Mouse (Mus musculus): ENCODE measurements around the gene Gm12166. TPM values are rescaled to one million over a fixed set of nuclear protein-coding genes. Genes with fewer than 3 reads are reported as not detected.
A peak's percentile ranks its signal among the peaks of the same experiment; 100 is the strongest.
"Not testable (repeated sequence)": the region's sequence is repeated elsewhere in the genome, so short reads cannot be mapped to it uniquely, and the experiment has no call there.

Gm12166 gene
- polyA plus RNA-seq (2015; fragmentation: Nextera tagmentation; extraction: Ambion mirVana): 8.0 and 8.3 TPM in 2 replicates

DNA sequence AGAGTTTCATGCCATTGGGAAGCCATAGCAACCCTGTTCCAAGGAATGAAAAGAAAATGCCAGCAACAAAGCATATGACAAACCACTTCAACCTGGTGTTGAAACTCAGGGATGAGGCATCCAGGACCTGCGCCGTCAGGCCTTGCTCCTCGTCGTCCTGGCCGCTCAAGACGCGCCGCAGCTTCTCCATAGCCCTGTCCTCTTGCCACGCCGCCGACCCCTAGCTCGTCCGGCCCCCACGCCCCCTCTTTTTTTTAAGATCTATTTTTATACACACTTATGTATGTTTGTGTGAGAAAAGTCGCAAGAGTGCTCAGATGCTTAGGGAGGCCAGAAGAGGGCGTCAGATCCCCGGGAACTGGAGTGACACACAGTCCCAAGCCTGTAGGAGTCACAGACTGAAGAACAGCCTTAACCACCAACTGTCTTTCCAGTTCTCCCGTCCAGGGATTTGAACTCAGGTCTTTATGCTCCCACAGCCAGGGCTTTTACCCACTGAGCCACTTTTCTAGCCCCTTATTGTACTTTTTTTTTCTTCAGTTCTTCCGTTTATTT is at the start of gene Gm12166:
Gene Gm12166, minus strand, starts transcription at position 217 of the 555 bp plus-strand sequence.
- TF ChIP-seq CTCF (IDR thresholded peaks at IDR 0.05): peak; percentile 81
- 0 out of 2 replicates have a peak within 1 kb of the TSS, but pooled peaks have one; percentile 28 for H3K4me2 ChIP-seq (replicated peaks; ENCODE audit: low read depth, low read length)
- H3K9ac ChIP-seq (replicated peaks; ENCODE audit: low read depth); H3K27me3 ChIP-seq (replicated peaks; ENCODE audit: insufficient read depth, low read length); H3K4me1 ChIP-seq (ENCODE audit: insufficient read depth, low read depth, low read length); H3K9me3 ChIP-seq (ENCODE audit: low read length); H3K4me3 ChIP-seq (ENCODE audit: low read depth, low read length); H3K36me3 ChIP-seq (ENCODE audit: insufficient read depth, low read length); H3K27ac ChIP-seq (ENCODE audit: low read length): not testable (repeated sequence)
- WGBS: 29% methylated on average over 19 of the region's 19 CpGs
- DNase-seq (ENCODE audit: low spot score): peak; percentile 87
- ATAC-seq: peak; percentile 47; the same call in 1 of the 2 replicates

DNA sequence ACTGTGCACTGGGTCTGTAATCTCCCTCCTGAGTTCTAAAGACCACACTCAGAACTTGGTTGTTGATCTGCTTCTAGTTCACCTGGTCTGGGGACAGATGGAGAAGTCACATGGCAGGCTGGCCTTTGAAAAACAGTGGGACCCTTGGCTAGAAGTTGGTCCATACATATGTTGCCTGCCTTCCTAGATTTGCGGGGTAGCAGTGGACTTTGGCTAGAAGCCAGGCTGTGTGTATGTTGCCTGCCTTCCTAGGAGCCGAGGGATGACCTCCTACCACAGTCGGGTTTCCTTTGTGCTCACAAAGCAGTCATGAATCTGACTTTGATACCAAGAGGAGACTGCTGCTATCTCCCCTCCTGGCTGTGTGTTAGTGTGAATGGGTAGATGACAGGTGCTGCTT is 44.9 kb upstream of the Gm12166 start:
- Histone ChIP-seq H3K4me2 (replicated peaks; ENCODE audit: low read depth, low read length) (no peak overlapping the region), H3K9me3 (ENCODE audit: low read length) (no peaks in the 10 kb centered on the region), H3K4me1 (ENCODE audit: insufficient read depth, low read depth, low read length) (0 out of 2 replicates have a peak, but pooled peaks cover 3% of the 10 kb centered on the region), H3K36me3 (ENCODE audit: insufficient read depth, low read length) (peaks cover 11% of the 10 kb centered on the region; the same call in 1 of the 2 replicates), H3K27me3 (replicated peaks; ENCODE audit: insufficient read depth, low read length) (no peaks in the 10 kb centered on the region), H3K9ac (replicated peaks; ENCODE audit: low read depth) (no peak overlapping the region), H3K4me3 (ENCODE audit: low read depth, low read length) (no peak overlapping the region), H3K27ac (ENCODE audit: low read length) (no peak overlapping the region)
- no peak for TF ChIP-seq CTCF (IDR thresholded peaks at IDR 0.05)
- no peak for TF ChIP-seq EP300 (IDR thresholded peaks at IDR 0.05)
- 61% methylated on average over 3 of the region's 3 CpGs for WGBS
- no peak for DNase-seq (ENCODE audit: low spot score)
- no peak for ATAC-seq

DNA sequence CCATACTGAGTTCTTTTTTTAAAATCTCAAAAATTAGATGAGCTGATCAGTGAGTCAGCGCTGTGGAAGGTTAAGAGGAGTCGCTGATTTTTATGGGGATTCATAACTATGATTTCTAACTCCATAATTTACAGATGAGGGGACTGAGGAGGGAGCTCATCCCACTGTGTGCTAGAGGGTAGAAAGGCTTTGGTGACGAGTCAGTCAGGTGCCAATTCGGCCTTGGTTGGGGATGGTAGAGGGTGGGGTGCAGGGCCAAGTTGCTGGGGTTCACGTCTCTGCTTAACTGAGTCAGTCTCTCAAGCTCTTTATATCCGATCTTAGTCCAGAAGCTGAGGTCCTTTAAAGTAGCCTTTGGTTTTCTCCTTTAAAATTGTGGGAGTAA is 44.1 kb upstream of the Gm12166 start:
- Histone ChIP-seq H3K36me3 (ENCODE audit: insufficient read depth, low read length) (peaks cover 11% of the 10 kb centered on the region; the same call in 1 of the 2 replicates), H3K4me3 (ENCODE audit: low read depth, low read length) (no peak overlapping the region), H3K4me1 (ENCODE audit: insufficient read depth, low read depth, low read length) (peaks cover 7% of the 10 kb centered on the region), H3K27ac (ENCODE audit: low read length) (0 out of 2 replicates have a peak overlapping the region, but pooled peaks have one; percentile 14), H3K9me3 (ENCODE audit: low read length) (no peaks in the 10 kb centered on the region), H3K4me2 (replicated peaks; ENCODE audit: low read depth, low read length) (no peak overlapping the region), H3K9ac (replicated peaks; ENCODE audit: low read depth) (no peak overlapping the region), H3K27me3 (replicated peaks; ENCODE audit: insufficient read depth, low read length) (no peaks in the 10 kb centered on the region)
- DNase-seq (ENCODE audit: low spot score) (no peak), ATAC-seq (no peak)
- TF ChIP-seq CTCF (IDR thresholded peaks at IDR 0.05) (no peak), EP300 (IDR thresholded peaks at IDR 0.05) (no peak)
- 93% methylated on average over 6 of the region's 6 CpGs for WGBS

GRCm38 (mm10) chr11:46095477-46096264 is 43.5 kb upstream of the Gm12166 start:
- Histone ChIP-seq H3K27me3 (replicated peaks; ENCODE audit: insufficient read depth, low read length) (no peaks in the 10 kb centered on the region), H3K9me3 (ENCODE audit: low read length) (no peaks in the 10 kb centered on the region), H3K9ac (replicated peaks; ENCODE audit: low read depth) (no peak overlapping the region), H3K27ac (ENCODE audit: low read length) (0 out of 2 replicates have a peak overlapping the region, but pooled peaks have one; percentile 14), H3K4me1 (ENCODE audit: insufficient read depth, low read depth, low read length) (peaks cover 10% of the 10 kb centered on the region), H3K4me3 (ENCODE audit: low read depth, low read length) (no peak overlapping the region), H3K4me2 (replicated peaks; ENCODE audit: low read depth, low read length) (no peak overlapping the region), H3K36me3 (ENCODE audit: insufficient read depth, low read length) (peaks cover 5% of the 10 kb centered on the region; the same call in 1 of the 2 replicates)
- TF ChIP-seq CTCF (IDR thresholded peaks at IDR 0.05) (no peak), EP300 (IDR thresholded peaks at IDR 0.05) (no peak)
- peak; percentile 43 for ATAC-seq
- peak; percentile 13 for DNase-seq (ENCODE audit: low spot score)
- 59% methylated on average over 9 of the region's 9 CpGs for WGBS

- Histone ChIP-seq H3K27ac (ENCODE audit: low read length) (peak overlapping the region; percentile 38; the same call in 1 of the 2 replicates), H3K4me3 (ENCODE audit: low read depth, low read length) (no peak overlapping the region)
- no peak for TF ChIP-seq EP300 (IDR thresholded peaks at IDR 0.05)
- TF ChIP-seq CTCF (IDR thresholded peaks at IDR 0.05): no peak
Measured at GRCm38 (mm10) chr11:46092121-46092520, 40.0 kb upstream of the Gm12166 start.

DNA sequence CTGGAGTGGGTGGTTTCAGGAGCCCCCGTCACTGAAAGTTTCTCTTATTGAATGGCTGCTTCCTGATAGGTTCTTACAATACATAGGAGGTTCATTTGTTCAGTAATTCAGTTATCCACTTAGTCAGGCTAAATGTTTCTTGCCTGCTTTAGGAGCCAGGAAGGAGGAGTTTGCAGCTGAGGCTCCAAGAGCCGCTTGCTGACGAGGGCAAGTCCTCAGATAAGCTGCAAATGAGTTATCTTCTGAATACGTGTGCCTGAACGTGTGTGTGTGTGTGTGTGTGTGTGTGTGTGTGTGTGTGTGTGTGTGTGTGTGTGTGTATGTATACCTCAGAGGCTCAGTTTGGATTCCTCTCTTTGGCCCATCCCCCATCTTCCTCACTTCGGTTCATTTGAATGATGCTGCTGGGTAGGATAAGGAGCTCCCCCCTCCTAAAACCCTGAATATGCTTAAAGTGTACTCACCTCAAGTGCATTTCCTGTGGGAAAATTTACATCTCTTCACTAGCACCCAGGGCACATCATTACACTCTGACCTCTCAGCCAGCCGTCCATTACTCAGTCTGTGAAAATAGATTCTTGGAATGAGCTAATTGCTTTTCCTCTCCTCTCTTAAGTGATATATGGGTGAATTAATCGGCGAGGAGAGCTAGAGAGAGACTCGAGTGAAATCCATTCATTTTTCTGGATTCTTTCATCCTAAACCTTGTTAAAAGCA is 39.0 kb upstream of the Gm12166 start:
- Histone ChIP-seq H3K27me3 (replicated peaks; ENCODE audit: insufficient read depth, low read length) (no peaks in the 10 kb centered on the region), H3K9me3 (ENCODE audit: low read length) (no peaks in the 10 kb centered on the region), H3K36me3 (ENCODE audit: insufficient read depth, low read length) (peaks cover 5% of the 10 kb centered on the region; the same call in 1 of the 2 replicates), H3K27ac (ENCODE audit: low read length) (peak overlapping the region; percentile 80; the same call in 1 of the 2 replicates), H3K4me1 (ENCODE audit: insufficient read depth, low read depth, low read length) (peaks cover 34% of the 10 kb centered on the region), H3K4me2 (replicated peaks; ENCODE audit: low read depth, low read length) (no peak overlapping the region), H3K4me3 (ENCODE audit: low read depth, low read length) (no peak overlapping the region), H3K9ac (replicated peaks; ENCODE audit: low read depth) (no peak overlapping the region)
- peak; percentile 55 for DNase-seq (ENCODE audit: low spot score)
- no peak for ATAC-seq
- WGBS: 26% methylated on average over 10 of the region's 10 CpGs
- TF ChIP-seq CTCF (IDR thresholded peaks at IDR 0.05) (no peak), EP300 (IDR thresholded peaks at IDR 0.05) (no peak)

More at GRCm38 (mm10) chr11:46092121-46092520, 40.0 kb upstream of the Gm12166 start:
- no peak for ATAC-seq
- H3K27me3 ChIP-seq (replicated peaks; ENCODE audit: insufficient read depth, low read length): no peaks in the 10 kb centered on the region
- H3K4me1 ChIP-seq (ENCODE audit: insufficient read depth, low read depth, low read length): peaks cover 26% of the 10 kb centered on the region
- no peaks in the 10 kb centered on the region for H3K9me3 ChIP-seq (ENCODE audit: low read length)
- H3K36me3 ChIP-seq (ENCODE audit: insufficient read depth, low read length): peaks cover 5% of the 10 kb centered on the region; the same call in 1 of the 2 replicates
- no peak for DNase-seq (ENCODE audit: low spot score)
- no peak overlapping the region for H3K4me2 ChIP-seq (replicated peaks; ENCODE audit: low read depth, low read length)
- H3K9ac ChIP-seq (replicated peaks; ENCODE audit: low read depth): no peak overlapping the region
- 63% methylated on average over 4 of the region's 4 CpGs for WGBS

All from lung, postnatal 0 days (tissue).